Mouse (Mus musculus): ENCODE data around the gene Fam155a.

- no peak for TF ChIP-seq CTCF (IDR thresholded peaks at IDR 0.05; ENCODE audit: borderline replicate concordance, insufficient read depth, low read length)
- TF ChIP-seq POLR2A (IDR thresholded peaks at IDR 0.05; ENCODE audit: low read depth, low read length) = no peak
Measured at GRCm38 (mm10) chr8:9437822-9438221, 333.1 kb downstream of the Fam155a start.

All from embryonic fibroblast, embryonic 13.5 days (primary cell).